Mouse (Mus musculus): Measurements from ENCODE around the gene Camta1.
"Not testable (repeated sequence)": the region's sequence is repeated elsewhere in the genome, so short reads cannot be mapped to it uniquely, and the experiment has no call there.

Camta1 gene

GRCm38 (mm10) chr4:150898716-150899365 lies 962.8 kb downstream of the Camta1 start:
- DNase-seq (ENCODE audit: extremely low spot score) = peak; percentile 72

GRCm38 (mm10) chr4:150896896-150897624 lies 964.6 kb downstream of the Camta1 start:
- DNase-seq (ENCODE audit: extremely low spot score) = no peak

- no peak for DNase-seq (ENCODE audit: extremely low spot score)
Measured at GRCm38 (mm10) chr4:150894718-150895501, 966.8 kb downstream of the Camta1 start.

- DNase-seq (ENCODE audit: extremely low spot score) = no peak
Measured at GRCm38 (mm10) chr4:150891308-150891707, 970.4 kb downstream of the Camta1 start.

- DNase-seq (ENCODE audit: extremely low spot score) = no peak
Measured at GRCm38 (mm10) chr4:150889955-150890315, 971.7 kb downstream of the Camta1 start.

- no peak for DNase-seq (ENCODE audit: extremely low spot score)
Measured at GRCm38 (mm10) chr4:150889273-150889954, 972.3 kb downstream of the Camta1 start.

- DNase-seq (ENCODE audit: extremely low spot score) = no peak
Measured at GRCm38 (mm10) chr4:150888492-150888891, 973.2 kb downstream of the Camta1 start.

GRCm38 (mm10) chr4:150887903-150888302 lies 973.8 kb downstream of the Camta1 start:
- DNase-seq (ENCODE audit: extremely low spot score) = no peak

GRCm38 (mm10) chr4:150882632-150883031 lies 979.0 kb downstream of the Camta1 start:
- no peak for DNase-seq (ENCODE audit: extremely low spot score)

- DNase-seq (ENCODE audit: extremely low spot score) = no peak
Measured at GRCm38 (mm10) chr4:150880364-150880763, 981.3 kb downstream of the Camta1 start.

- no peak for DNase-seq (ENCODE audit: extremely low spot score)
Measured at GRCm38 (mm10) chr4:150879631-150880030, 982.0 kb downstream of the Camta1 start.

- DNase-seq (ENCODE audit: extremely low spot score) = no peak
Measured at GRCm38 (mm10) chr4:150875393-150875792, 986.3 kb downstream of the Camta1 start.

- DNase-seq (ENCODE audit: extremely low spot score) = not testable (repeated sequence)
Measured at GRCm38 (mm10) chr4:150874416-150874815, 987.3 kb downstream of the Camta1 start.

- DNase-seq (ENCODE audit: extremely low spot score) = no peak
Measured at GRCm38 (mm10) chr4:150872681-150873080, 989.0 kb downstream of the Camta1 start.

GRCm38 (mm10) chr4:150872139-150872651 lies 989.5 kb downstream of the Camta1 start:
- DNase-seq (ENCODE audit: extremely low spot score) = no peak

GRCm38 (mm10) chr4:150871392-150872138 lies 990.1 kb downstream of the Camta1 start:
- DNase-seq (ENCODE audit: extremely low spot score) = peak; percentile 49

- no peak for DNase-seq (ENCODE audit: extremely low spot score)
Measured at GRCm38 (mm10) chr4:150870963-150871391, 990.7 kb downstream of the Camta1 start.

- no peak for DNase-seq (ENCODE audit: extremely low spot score)
Measured at GRCm38 (mm10) chr4:150869276-150870197, 992.1 kb downstream of the Camta1 start.

GRCm38 (mm10) chr4:150868859-150869258 lies 992.8 kb downstream of the Camta1 start:
- no peak for DNase-seq (ENCODE audit: extremely low spot score)

- DNase-seq (ENCODE audit: extremely low spot score) = no peak
Measured at GRCm38 (mm10) chr4:150868161-150868560, 993.5 kb downstream of the Camta1 start.

All from embryo, embryonic 9.5 days (tissue).